Mouse (Mus musculus) left cerebral cortex, adult 2 months (tissue): ENCODE measurements around the gene Gstm2. TPM values are rescaled to one million over a fixed set of nuclear protein-coding genes. Genes with fewer than 3 reads are reported as not detected.
"Not testable (repeated sequence)": the region's sequence is repeated elsewhere in the genome, so short reads cannot be mapped to it uniquely, and the experiment has no call there.

ENCODE experiments used
- DNase-seq, 2 experiments: peaks; one replicate each; pipeline ENCODE4 v3.0.0; 2021 to 2022; ENCODE audit warnings: low spot score in 2 of 2, mixed read lengths in 1 of 2; ENCODE audit errors: extremely low spot score in 1 of 2
- H3K27ac ChIP-seq: fragments of 200-600 bp; 2 replicates; pipeline ENCODE4 v1.8.1; 2022
- H3K4me3 ChIP-seq: fragments of 200-600 bp; 2 replicates; pipeline ENCODE4 v1.8.1; 2022
- CTCF ChIP-seq: fragments of 200-600 bp; IDR thresholded peaks from 2 replicates; pipeline ENCODE4 v1.8.1; 2022; ENCODE audit warnings: antibody characterized with exemption, mild to moderate bottlenecking, moderate library complexity
- intact Hi-C: fragments of 180-260 bp; cut with DNase I; formaldehyde crosslinking; loops from one replicate; pipeline ENCODE4 v1.15.1; 2025
- total RNA-seq, 2 experiments: library from RNA; stranded (reverse); gene quantifications; 2 replicates each; pipeline ENCODE4 v1.2.3; 2021

The Gstm2 gene
- total RNA-seq, 2 experiments from 2014 or later: 2.0 to 4.6 TPM

DNA sequence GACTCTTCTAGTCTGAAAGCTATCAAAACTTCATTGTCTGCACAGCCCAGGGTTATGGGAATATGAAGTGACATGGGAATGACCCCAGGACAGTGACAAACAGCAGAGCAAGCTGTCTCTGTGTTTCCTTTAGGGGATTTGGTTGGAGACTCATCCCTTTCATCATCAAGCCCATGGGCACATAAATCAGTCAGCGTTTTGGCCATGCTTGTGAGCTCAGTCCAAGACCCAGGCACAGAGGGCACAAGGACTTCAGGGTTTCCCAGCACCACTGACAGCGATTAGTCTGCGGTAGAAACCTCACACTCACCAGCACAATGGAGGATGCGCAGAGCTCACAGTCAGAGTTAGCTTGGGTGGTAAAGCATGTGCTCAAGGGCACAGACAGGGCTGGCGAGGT lies 32.3 kb downstream of the Gstm2 start:
- DNase-seq: no peak
- intact Hi-C loops: loop anchor here (1.0 to 5.0 kb wide), 2 partner anchors 64 to 108 kb away; no protein-coding TSS in a partner anchor
- TF ChIP-seq CTCF: no peak
- no peak overlapping the region for H3K4me3 ChIP-seq
- no peak overlapping the region for H3K27ac ChIP-seq

DNA sequence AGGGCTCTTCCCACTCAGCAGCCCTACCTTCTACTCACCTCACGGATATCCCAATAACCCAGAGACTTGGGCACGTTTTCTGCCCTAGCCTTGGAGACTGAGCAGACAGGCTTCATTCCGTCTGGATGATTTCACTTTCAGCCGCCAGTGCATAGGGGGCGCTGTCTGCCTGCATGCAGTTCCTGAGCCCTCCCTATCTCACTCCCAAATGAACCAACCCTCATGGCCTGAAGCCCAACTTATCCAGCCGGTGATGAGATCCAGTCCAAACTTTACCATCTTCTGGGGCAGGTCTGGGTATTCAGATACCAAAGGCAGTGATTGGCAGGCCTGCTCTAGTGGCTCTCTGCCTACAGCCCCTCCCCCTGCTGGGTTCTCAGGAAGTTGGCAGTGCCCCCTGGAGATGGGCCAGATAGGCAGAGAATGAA lies 32.9 kb downstream of the Gstm2 start:
- peak; percentile 68 for TF ChIP-seq CTCF
- DNase-seq: peak in 1 of 2 experiments; percentile 45

GRCm38 (mm10) chr3:107950531-107950930 lies 35.7 kb downstream of the Gstm2 start:
- intact Hi-C loops: loop anchor here (5.0 kb wide), 1 partner anchor 112 kb away; no protein-coding TSS in a partner anchor
- no peak for DNase-seq
- no peak for TF ChIP-seq CTCF
- Histone ChIP-seq H3K27ac (no peak overlapping the region), H3K4me3 (no peak overlapping the region)

More for the DNA sequence above, 32.9 kb downstream of the Gstm2 start:
- intact Hi-C loops: loop anchor here (1.0 to 5.0 kb wide), 2 partner anchors 65 to 109 kb away; no protein-coding TSS in a partner anchor
- no peak overlapping the region for H3K4me3 ChIP-seq
- H3K27ac ChIP-seq: no peak overlapping the region

- DNase-seq, intact Hi-C loops, H3K27ac ChIP-seq, H3K4me3 ChIP-seq: not testable (repeated sequence)
Observed at GRCm38 (mm10) chr3:107949461-107949860, 36.8 kb downstream of the Gstm2 start.

GRCm38 (mm10) chr3:107945729-107946128 lies 40.5 kb downstream of the Gstm2 start:
- intact Hi-C loops: no loop called here

DNA sequence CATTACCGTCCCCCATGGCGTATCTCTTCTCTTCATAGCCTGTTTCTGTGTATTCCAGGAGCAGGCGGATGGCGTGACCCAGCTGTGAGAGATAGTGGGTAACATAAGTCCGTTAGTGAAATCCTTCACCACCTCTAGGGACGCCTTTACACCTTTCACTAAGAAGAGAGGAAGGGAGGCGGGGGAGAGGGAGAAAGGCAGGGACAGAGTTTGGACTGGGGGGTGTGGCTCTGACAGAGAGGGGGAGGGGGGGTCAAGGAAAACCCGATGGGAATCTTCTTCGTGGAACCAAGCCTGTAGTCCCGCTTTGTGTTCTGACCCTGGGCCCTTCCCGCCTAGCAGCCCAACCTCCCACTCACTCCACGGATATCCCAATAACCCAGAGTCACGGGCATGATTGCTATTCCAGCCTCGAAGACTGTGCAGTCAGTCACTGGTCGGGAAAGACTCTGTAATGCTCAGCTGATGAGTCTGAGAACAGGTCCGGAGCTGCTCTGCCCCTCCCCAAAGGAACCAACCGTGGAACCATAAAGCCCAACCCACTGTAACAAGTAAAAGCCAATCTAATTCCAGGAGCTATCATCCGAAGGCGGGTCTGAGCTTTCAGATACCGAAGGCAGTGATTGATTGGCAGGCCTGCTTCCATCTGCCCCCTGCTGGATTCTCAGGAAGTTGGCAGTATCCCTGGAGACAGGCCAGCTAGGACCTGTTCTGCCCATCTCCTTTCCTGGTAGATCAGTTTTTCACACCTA lies 42.8 kb downstream of the Gstm2 start, which contains the start of gene Gstm6:
Gene Gstm6 (minus strand): TSS at position 511 of the 752 bp plus-strand sequence.
- no peak within 1 kb of the TSS for H3K27ac ChIP-seq
- H3K4me3 ChIP-seq: no peak within 1 kb of the TSS
- no peak for DNase-seq
- peak; percentile 46 for TF ChIP-seq CTCF
- intact Hi-C loops: no loop called here

More at GRCm38 (mm10) chr3:107945729-107946128, 40.5 kb downstream of the Gstm2 start:
- no peak for DNase-seq
- Histone ChIP-seq H3K27ac (no peak overlapping the region; the same call in 1 of the 2 replicates), H3K4me3 (no peak overlapping the region)
- TF ChIP-seq CTCF: peak; percentile 15

DNA sequence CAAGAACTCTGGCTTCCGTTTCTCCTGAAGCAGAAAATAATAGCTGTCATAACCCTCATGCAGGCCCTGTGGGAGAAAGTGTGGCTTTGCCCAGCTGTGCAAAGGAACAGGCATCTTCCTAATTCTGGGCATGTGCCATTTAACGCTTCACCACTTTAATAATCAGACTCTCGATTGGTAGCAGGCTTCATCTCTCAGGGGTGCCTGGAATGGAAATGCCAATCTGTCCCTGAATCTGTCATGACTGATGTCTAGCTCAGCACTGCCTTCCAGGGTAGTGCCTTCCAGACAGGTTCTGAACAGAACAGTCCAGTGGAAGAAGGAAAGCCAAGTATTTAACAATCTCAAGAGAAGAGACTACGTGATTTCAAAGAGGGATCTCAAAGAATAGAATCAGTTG lies 45.0 kb downstream of the Gstm2 start:
- no peak for TF ChIP-seq CTCF
- Histone ChIP-seq H3K4me3 (no peak overlapping the region), H3K27ac (no peak overlapping the region)
- DNase-seq: no peak
- intact Hi-C loops: no loop called here

GRCm38 (mm10) chr3:107940524-107940923 lies 45.7 kb downstream of the Gstm2 start:
- H3K4me3 ChIP-seq: no peak overlapping the region
- no peak for TF ChIP-seq CTCF
- intact Hi-C loops: no loop called here
- DNase-seq: no peak
- H3K27ac ChIP-seq: peak overlapping the region; percentile 86

- DNase-seq: no peak
- Histone ChIP-seq H3K27ac (peak overlapping the region; percentile 86), H3K4me3 (no peak overlapping the region)
- no peak for TF ChIP-seq CTCF
- intact Hi-C loops: no loop called here
Observed at GRCm38 (mm10) chr3:107939830-107940229, 46.4 kb downstream of the Gstm2 start.

DNA sequence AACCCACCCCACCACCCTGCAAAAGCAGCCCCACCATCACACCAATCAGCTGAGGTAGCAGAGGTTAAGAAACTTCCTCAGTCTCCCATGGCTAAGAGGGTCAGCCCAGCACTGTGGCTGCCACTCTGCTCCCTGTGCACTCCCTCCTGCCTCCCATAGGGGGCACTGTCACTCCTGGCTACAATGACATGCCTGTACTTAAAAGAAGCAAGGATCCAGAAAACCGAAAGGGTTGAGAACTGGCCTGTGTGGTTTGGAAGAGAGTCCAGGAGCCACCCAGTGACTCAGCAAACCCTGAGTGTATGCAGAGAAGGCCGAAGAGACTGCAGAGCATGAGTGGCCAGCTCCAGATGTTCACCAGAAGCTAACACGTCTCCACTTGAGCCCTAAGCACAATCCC lies 46.9 kb downstream of the Gstm2 start:
- intact Hi-C loops: no loop called here
- Histone ChIP-seq H3K27ac (peak overlapping the region; percentile 86), H3K4me3 (no peak overlapping the region)
- peak; percentile 46 to 50 for DNase-seq
- TF ChIP-seq CTCF: peak; percentile 78

- no peak for DNase-seq
- no peak for TF ChIP-seq CTCF
- H3K27ac ChIP-seq: no peak overlapping the region
- intact Hi-C loops: no loop called here
- no peak overlapping the region for H3K4me3 ChIP-seq
Observed at GRCm38 (mm10) chr3:107935888-107936287, 50.4 kb downstream of the Gstm2 start.

DNA sequence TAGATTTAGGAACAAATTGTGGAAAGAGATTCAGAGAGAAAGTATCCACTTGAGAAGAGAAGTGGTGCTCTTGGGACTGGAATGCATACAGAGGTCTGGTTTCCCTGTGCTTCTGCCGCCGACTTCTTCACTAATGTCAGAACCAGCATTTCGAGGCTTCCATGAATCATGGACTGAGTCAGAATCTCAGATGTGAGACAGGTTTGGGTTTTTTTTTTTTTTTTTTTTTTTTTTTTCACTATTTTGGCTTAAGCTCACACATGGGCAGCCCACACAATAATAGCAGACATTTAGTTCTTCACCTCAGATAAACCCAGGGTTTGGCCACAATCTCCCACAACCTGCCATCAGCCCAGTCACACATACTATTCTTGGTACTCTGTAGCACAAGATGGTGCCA lies 51.0 kb downstream of the Gstm2 start:
- no peak for DNase-seq
- no peak for TF ChIP-seq CTCF
- H3K27ac ChIP-seq: no peak overlapping the region
- H3K4me3 ChIP-seq: no peak overlapping the region
- intact Hi-C loops: no loop called here
